Mouse (Mus musculus): ENCODE measurements at regions not wholly inside any gene's neighbourhood (a gene's known extent, or its start where the extent isn't known, plus 50 kb on each side); places are given as distances from the start of the nearest gene placed in this dataset.
A peak's percentile ranks its signal among the peaks of the same experiment; 100 is the strongest.

DNA sequence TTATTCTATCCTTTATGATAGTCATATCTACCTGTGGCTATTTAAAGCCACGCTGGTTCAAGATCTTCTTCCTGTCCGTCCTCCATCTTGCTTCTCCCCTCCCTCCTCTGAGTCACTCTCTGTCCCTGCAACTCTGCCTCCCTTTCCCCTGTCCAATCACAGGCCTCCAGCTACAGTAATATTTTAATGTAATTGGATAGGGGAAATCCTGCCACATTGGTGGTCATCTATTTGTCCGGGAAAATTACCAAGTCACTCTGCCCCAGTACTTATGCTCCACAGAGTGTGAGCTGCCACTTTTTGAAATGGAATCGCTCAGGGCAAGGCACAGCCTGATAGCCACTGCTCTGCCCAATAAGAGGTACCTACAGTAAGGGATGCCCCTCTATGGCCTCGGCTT is 179.4 kb downstream of the Fam43a start:
- no peak for ATAC-seq (replicated peaks in 1 of 2; ENCODE audit: insufficient read depth in 1 of 2, low FRiP score in 2 of 2, low TSS enrichment in 1 of 2, low read depth in 1 of 2, poor library complexity in 2 of 2, severe bottlenecking in 2 of 2)

DNA sequence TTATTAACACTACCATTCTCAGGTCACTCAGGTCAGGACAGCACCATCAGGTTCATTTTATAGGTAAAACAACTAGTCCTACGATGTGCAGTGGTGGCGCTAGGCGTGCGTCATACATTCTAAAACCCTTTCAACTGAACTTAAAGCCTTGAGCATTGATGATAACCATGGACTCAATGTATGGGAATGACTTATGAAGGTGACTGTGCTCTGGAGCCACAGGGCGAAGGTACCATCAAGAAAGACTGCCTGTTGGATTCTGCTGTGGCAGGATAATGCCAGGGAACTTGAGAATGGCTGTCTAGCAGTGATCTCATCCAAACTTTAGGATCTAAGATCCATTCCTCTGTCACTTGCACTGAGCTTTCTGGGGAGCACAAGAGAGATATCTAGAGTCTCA is 184.7 kb downstream of the Fam43a start:
- ATAC-seq (replicated peaks in 1 of 2; ENCODE audit: insufficient read depth in 1 of 2, low FRiP score in 2 of 2, low TSS enrichment in 1 of 2, low read depth in 1 of 2, poor library complexity in 2 of 2, severe bottlenecking in 2 of 2): no peak

DNA sequence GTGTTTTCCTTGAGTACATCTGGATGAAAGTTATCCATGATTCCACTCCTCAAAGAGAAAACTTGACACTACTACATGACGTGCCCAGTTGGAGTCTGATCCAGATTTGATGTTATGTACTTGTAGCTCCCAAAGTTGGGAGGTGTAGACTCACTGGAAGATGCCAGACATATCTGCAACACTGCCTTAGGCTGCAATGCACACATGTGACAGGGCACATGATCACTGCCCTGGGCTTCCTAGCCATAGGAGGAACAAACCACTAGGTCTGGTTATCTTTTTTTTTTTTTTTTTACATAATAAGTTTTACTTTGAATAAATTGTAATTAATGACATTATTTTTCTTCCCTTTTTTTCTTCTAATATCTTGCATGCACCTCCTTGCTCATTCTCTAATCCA is 185.4 kb downstream of the Fam43a start:
- ATAC-seq (replicated peaks in 1 of 2; ENCODE audit: insufficient read depth in 1 of 2, low FRiP score in 2 of 2, low TSS enrichment in 1 of 2, low read depth in 1 of 2, poor library complexity in 2 of 2, severe bottlenecking in 2 of 2): no peak

DNA sequence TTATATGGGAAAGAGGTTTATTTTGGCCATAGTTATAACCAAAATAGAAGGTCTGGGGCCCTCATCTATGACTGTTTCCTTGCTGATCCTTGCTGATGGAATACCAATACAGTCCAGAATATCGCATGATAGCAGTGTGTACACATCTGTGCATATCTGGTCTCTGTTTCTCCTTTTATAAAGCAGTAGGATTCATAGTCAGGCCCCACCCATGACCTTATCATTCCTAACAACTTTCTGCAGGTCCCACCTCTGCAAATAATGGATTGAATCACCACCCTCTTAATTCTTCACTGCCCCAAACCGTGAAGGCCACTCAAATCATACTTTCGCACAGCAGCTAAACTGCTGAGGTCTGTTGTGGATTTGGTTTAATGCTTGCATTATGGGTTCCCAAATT is 186.5 kb downstream of the Fam43a start:
- no peak for ATAC-seq (replicated peaks in 1 of 2; ENCODE audit: insufficient read depth in 1 of 2, low FRiP score in 2 of 2, low TSS enrichment in 1 of 2, low read depth in 1 of 2, poor library complexity in 2 of 2, severe bottlenecking in 2 of 2)

DNA sequence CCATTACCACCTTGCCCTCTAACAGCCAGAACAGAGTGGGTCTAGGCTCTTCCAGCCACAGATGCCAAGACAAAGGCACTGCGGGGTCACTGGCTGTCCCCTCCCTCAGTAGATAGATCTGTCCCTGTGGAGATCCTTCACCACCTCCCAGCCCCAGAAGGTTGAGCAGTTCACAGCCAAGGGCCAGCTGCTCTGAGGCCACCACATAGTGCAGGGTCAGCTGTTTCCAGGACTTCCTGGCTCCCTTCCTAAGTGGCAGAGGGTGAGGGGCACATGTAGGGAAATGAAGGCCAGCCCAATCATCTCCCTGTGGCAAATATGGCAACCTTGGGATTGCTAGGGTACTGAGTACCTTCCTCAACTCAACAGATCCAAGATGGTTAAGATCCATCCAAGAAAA is 187.8 kb downstream of the Fam43a start:
- no peak for ATAC-seq (replicated peaks in 1 of 2; ENCODE audit: insufficient read depth in 1 of 2, low FRiP score in 2 of 2, low TSS enrichment in 1 of 2, low read depth in 1 of 2, poor library complexity in 2 of 2, severe bottlenecking in 2 of 2)

DNA sequence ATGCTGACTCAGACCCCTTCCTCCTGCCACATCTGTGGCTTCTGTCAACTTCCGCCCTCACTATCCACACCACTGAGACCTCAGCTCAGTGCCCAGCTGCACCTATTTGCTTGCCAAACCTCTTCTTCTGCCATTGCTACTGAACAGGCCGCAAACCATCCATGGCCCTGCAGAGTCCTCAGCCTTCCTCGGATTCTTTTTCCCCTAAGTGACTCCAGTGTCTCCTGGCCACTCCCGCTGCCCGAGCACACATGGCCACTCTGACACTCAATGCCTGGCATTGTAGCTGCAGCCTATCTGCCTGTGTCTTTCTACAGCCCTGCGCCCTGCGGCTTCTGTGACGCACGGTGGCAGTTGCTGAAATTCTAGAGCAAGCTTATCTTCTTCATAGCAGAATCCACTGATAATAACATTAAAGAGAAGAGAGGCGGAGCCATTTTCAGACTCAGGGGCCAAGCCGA is 188.8 kb downstream of the Fam43a start:
- peak; percentile 47 to 73 for ATAC-seq (replicated peaks in 1 of 2; ENCODE audit: insufficient read depth in 1 of 2, low FRiP score in 2 of 2, low TSS enrichment in 1 of 2, low read depth in 1 of 2, poor library complexity in 2 of 2, severe bottlenecking in 2 of 2)

DNA sequence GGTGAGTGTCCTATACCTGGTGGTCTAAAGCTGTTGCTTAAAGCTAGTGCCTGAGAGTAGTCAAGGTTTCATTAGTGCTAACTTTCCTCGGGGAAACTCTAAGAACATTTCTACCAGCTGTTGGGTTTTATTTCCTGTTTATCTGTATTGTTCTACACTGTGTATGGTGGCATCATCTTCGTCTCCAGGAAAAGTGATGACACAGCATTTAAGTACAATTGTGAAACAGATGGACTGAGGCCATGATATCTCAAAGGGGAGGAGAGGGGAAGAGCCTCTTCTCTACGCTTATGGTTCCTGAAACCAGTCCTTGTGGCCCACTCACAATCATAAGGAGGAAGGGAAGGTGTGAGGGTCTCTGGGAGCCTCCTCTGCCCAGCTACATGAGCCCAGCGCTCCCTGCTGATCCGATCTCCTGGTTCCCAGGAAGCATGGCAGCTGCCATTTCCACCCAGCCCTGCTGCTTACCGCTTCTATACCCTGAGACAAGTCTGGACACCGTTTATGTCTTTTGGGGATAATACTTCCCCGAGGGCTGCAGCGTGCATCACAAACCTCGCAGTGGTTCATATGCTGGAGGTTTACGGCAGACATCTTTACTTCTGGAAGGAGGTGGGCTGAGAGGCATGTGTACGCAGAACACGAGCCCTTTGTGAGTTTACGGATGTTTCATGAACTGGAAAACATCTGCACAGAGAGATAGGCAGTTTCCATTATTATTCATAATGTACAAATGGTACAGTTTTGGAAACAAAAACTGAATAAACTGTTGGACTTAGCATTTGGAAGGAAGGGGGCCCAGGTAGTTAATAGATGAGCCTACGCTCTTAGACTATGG is 189.6 kb downstream of the Fam43a start:
- 0 out of 4 replicates have a peak, but pooled peaks of 1 of the 2 experiments have one; percentile 4 for ATAC-seq (replicated peaks in 1 of 2; ENCODE audit: insufficient read depth in 1 of 2, low FRiP score in 2 of 2, low TSS enrichment in 1 of 2, low read depth in 1 of 2, poor library complexity in 2 of 2, severe bottlenecking in 2 of 2)

DNA sequence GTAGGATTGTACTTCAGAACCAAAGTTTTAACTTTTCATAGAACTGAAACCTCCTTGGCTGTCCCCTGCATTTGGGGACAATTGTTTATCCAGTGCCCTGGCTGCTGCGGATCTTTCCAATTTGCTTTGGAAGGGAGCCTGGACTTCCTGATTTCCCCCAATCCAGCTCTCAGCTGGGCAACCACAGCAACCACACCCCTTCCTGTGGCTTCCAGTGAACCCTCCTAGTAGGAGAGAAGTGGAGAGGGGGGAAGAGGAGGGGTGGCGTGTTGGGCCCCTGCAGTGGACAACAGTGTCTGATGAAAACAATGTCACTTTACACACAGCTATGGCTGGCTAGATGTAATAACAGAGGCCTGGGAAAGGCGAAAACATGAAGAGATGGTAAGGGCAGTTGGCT is 190.5 kb downstream of the Fam43a start:
- ATAC-seq (replicated peaks in 1 of 2; ENCODE audit: insufficient read depth in 1 of 2, low FRiP score in 2 of 2, low TSS enrichment in 1 of 2, low read depth in 1 of 2, poor library complexity in 2 of 2, severe bottlenecking in 2 of 2): peak; percentile 46 to 65

DNA sequence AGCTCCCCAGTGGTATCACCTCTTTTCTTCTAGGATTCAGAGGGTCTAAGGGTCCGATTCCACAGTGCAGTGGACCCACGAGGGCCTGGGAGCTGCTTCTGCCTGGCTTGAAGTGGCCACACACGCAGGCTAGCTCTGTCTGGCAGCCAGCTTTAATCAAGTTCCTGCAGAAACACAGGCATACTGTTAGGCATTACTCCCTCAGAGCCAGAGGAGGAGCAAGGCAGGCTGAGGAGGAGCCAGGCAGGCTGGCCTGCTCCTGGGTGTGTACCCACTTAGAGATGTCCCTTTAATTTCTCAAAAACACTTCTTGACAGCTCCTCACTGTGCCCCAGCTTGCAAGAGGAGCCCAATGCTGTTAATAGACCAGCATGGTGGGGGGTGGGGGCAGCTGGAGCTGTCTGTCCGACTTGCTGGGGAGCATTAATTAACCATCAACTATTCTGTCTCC is 191.1 kb downstream of the Fam43a start:
- ATAC-seq (replicated peaks in 1 of 2; ENCODE audit: insufficient read depth in 1 of 2, low FRiP score in 2 of 2, low TSS enrichment in 1 of 2, low read depth in 1 of 2, poor library complexity in 2 of 2, severe bottlenecking in 2 of 2): 0 out of 4 replicates have a peak, but pooled peaks of 1 of the 2 experiments have one; percentile 17

DNA sequence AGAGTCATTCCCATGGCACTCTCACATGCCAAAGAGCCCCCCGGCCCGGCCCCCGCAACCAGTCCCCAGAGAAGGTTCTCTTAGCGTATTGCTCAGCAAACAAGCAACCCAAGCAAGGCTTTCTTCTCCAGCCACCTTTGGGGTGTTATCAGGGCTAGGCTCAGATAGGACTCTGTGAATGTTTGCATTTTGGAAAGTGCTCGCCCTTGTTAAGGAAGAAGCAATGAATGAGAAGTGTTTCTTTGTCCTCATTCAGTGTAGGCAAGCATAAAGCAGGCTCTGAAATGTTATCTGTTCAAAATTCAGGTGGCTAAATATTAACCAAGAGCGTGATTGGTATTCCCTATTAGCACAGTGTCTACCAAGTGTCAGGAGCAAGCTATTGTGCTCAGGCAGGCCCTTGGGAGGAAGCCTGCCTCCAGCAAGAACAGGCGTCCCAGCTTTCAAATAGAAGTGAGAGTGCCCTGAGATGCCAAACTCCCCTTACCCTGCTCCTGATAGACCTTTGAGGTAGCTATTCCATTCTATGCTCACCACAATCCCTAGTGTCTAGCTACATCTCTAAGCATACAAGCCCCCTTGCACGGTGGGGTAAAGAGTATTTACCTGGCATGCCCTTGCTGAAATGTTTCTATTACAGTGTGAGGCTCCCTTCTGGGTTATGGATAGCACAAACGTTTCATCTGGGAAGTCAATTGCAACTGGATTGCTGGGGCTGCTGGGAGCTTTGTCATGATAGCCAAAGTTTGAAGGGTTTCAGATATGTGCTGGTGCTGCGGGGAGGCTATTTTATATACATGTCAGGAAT is 191.7 kb downstream of the Fam43a start:
- ATAC-seq (replicated peaks in 1 of 2; ENCODE audit: insufficient read depth in 1 of 2, low FRiP score in 2 of 2, low TSS enrichment in 1 of 2, low read depth in 1 of 2, poor library complexity in 2 of 2, severe bottlenecking in 2 of 2): no peak

DNA sequence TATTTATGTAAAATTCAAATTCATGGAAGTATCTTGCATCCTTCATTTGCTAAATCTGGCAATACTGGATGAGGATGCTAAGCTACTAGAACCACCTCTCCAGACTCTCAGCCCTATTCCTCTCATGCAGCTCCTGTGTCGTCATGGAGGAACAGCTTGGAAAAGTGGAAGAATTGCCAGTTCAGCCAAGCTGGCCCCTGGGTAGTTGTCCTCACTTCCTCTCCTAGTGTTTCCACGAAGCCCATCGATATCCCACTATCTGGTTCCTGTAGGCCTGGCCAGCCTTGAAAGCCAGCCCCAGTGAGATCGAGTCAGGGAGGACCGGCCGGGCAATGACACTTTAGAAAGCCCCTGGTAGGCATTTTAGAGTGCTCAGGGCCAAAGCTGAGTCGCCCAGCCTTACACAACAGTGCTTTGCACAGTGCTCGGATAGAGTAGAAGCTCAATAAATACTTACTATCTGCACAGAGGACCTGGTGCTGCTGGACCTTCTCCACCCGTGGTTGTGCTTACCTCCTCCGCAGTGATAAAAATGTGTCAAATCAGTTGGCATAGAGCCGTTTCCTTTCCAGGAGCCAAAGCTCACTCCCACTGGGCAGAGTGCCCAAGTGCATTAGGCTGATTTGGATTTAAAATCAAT is 193.3 kb downstream of the Fam43a start:
- ATAC-seq (replicated peaks in 1 of 2; ENCODE audit: insufficient read depth in 1 of 2, low FRiP score in 2 of 2, low TSS enrichment in 1 of 2, low read depth in 1 of 2, poor library complexity in 2 of 2, severe bottlenecking in 2 of 2): no peak

DNA sequence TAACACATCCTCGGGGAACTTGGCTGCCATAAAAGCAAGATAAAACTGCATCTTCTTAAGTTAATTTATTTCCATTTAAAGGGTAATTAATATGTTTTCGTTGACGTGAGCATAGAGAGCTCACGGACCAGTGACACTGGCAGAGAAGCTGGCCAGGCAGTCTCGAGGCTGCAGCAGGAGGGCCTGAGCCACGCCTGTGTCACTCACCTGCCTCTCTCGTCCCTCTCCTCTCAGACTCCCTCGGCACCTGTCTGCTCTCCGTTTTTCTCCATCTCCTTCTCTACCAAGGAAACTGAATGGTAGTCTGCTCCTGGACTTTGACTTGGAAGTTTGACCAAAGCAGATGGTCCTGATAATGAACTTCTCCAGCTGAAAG is 193.8 kb downstream of the Fam43a start:
- ATAC-seq (replicated peaks in 1 of 2; ENCODE audit: insufficient read depth in 1 of 2, low FRiP score in 2 of 2, low TSS enrichment in 1 of 2, low read depth in 1 of 2, poor library complexity in 2 of 2, severe bottlenecking in 2 of 2): no peak

DNA sequence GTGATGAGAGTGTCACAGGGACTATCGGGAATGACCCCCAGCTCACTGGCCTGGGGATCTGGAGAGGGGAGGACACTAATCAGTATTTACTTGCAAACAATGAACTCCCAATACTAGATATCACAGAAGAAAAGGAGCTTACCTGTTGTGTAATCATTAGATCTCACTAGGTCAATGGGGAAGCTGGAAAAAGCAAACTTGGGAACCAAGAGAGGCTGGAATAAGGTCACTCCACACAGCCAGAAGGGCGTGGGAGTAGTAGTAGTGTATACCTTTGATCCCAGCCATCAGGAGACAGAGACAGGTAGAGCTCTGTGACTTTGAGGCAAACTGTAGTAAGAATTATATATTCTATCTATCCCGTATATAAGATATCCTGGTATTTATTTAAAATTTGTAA is 194.3 kb downstream of the Fam43a start:
- ATAC-seq (replicated peaks in 1 of 2; ENCODE audit: insufficient read depth in 1 of 2, low FRiP score in 2 of 2, low TSS enrichment in 1 of 2, low read depth in 1 of 2, poor library complexity in 2 of 2, severe bottlenecking in 2 of 2): no peak

DNA sequence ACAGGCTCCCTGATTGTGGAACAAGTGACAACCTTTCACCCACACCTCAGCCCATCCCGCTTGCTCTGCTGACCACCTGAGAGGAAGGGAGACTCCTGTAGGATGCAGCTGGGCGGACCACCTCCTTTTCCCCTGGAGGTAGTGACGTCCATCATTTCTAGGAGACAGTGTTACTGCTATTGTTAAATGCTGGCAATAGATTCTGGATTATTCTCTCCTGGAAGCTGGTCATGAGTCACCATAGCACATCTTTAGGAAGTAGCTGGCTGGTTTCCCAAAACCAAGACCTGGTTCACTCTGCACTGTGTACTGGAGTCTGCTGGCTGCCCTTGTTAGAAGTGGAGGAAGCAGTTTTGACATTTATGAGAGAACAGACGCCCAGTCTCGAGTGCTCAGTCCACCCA is 196.0 kb downstream of the Fam43a start:
- no peak for ATAC-seq (replicated peaks in 1 of 2; ENCODE audit: insufficient read depth in 1 of 2, low FRiP score in 2 of 2, low TSS enrichment in 1 of 2, low read depth in 1 of 2, poor library complexity in 2 of 2, severe bottlenecking in 2 of 2)

DNA sequence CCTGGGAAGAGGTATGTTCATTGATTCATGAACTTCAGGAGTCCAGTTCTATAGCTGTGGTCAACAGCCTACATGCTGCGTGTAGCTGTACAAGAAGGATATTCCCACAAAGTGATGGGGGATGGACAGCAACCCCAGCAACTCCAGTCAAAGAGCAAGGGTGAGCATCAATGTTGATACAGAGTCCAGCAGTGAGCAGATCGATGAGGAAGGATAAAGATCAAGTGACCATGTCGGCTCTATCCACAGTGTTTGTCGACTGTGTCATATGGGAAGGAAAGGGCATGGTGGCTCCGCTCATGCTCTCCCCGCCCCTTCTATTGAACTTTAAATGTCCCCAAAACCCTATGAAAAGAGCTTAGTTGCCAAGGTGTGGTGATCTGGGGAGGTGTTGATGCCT is 196.6 kb downstream of the Fam43a start:
- ATAC-seq (replicated peaks in 1 of 2; ENCODE audit: insufficient read depth in 1 of 2, low FRiP score in 2 of 2, low TSS enrichment in 1 of 2, low read depth in 1 of 2, poor library complexity in 2 of 2, severe bottlenecking in 2 of 2): no peak

DNA sequence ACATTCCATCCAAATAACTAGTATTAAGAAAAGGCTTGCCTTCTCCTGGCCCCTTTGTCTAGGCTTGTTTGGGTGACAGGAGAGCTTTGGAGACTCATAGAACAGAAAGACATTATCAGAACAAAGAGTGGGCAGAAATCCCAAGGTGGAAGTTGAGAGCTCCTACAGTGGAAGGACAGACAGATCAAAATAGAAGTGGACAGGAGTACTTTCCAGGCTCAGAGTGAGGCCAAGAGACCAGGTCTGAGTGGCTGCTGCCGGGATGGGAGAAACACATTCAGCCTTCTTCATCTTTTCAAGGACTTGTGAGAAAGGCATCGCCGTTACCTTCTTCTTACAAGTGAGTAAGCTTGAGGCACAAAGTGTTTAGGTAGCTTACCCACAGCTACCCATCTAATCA is 197.5 kb downstream of the Fam43a start:
- no peak for ATAC-seq (replicated peaks in 1 of 2; ENCODE audit: insufficient read depth in 1 of 2, low FRiP score in 2 of 2, low TSS enrichment in 1 of 2, low read depth in 1 of 2, poor library complexity in 2 of 2, severe bottlenecking in 2 of 2)

DNA sequence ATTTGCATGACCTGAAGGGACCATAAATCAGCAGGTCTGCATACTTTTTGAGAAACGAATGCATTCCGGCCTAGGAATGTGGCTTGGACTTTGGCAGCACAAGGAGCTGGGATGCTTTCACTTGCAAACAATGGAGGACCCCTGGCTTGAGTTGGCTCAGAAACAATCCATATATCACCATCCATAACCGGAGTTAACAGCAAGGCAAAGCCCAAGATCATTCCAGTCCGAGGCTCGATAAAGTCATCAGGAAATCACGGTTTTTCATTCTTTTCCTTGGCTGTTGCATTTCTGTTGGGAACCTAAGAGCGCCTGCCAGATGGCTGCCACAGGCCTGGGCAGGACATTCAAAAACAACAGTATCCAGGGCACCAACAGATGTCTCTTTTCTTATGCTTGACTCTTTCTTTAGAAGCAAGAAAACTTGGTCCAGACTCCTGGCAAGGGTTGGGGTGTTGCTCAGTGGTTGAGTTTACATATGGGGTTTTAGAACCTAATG is 198.5 kb downstream of the Fam43a start:
- ATAC-seq (replicated peaks in 1 of 2; ENCODE audit: insufficient read depth in 1 of 2, low FRiP score in 2 of 2, low TSS enrichment in 1 of 2, low read depth in 1 of 2, poor library complexity in 2 of 2, severe bottlenecking in 2 of 2): no peak

DNA sequence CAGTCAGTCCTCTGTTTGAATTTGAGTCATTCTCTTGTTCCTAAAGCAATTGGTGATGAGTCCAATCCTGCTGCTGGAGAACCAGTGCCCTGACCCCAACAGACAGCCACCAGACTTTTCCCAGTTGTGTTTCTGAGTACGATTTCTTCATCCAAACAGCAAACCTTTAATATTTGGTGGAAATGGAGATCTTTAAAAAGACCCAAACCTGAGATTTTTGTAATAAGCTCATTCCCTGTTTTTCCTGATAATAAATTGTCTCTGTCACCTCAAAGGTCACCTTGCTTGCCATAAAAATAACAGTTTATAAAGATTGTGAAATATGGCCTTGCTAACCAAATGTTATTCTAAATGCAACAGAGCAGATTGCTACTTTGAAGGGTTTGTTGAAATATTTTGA is 199.0 kb downstream of the Fam43a start:
- ATAC-seq (replicated peaks in 1 of 2; ENCODE audit: insufficient read depth in 1 of 2, low FRiP score in 2 of 2, low TSS enrichment in 1 of 2, low read depth in 1 of 2, poor library complexity in 2 of 2, severe bottlenecking in 2 of 2): no peak
